Mouse (Mus musculus) midbrain, embryonic 16.5 days (tissue): ENCODE measurements around the gene B3gnt3. TPM values are rescaled to one million over a fixed set of nuclear protein-coding genes. Genes with fewer than 3 reads are reported as not detected.
A peak's percentile ranks its signal among the peaks of the same experiment; 100 is the strongest.

Experiments
- ATAC-seq: fragments of 200-750 bp; cut with Nextera tagmentation; 2 replicates; pipeline ENCODE4 v1.8.0; 2017; ENCODE audit warnings: moderate TSS enrichment
- H3K27ac ChIP-seq: fragments of 300-500 bp; sonication (generic); 2 replicates; pipeline ENCODE4 v1.5.1; 2014; ENCODE audit warnings: mild to moderate bottlenecking, low read length, mixed read lengths
- H3K27me3 ChIP-seq: fragments of 300-500 bp; sonication (generic); 2 replicates; pipeline ENCODE4 v1.6.1; 2014; ENCODE audit warnings: low read depth, low read length, mixed read lengths; ENCODE audit not compliant: control insufficient read depth, insufficient read depth
- H3K36me3 ChIP-seq: fragments of 300-500 bp; sonication (generic); 2 replicates; pipeline ENCODE4 v1.6.1; 2014; ENCODE audit warnings: mild to moderate bottlenecking, low read length, moderate library complexity, mixed read lengths; ENCODE audit not compliant: control insufficient read depth, insufficient read depth
- H3K4me1 ChIP-seq: fragments of 300-500 bp; sonication (generic); 2 replicates; pipeline ENCODE4 v1.6.1; 2014; ENCODE audit warnings: mild to moderate bottlenecking, low read length, mixed read lengths; ENCODE audit not compliant: control insufficient read depth, insufficient read depth
- H3K4me2 ChIP-seq: fragments of 300-500 bp; sonication (generic); 2 replicates; pipeline ENCODE4 v1.6.1; 2014; ENCODE audit warnings: mild to moderate bottlenecking, low read length, mixed read lengths
- H3K4me3 ChIP-seq: fragments of 300-500 bp; sonication (generic); 2 replicates; pipeline ENCODE4 v1.5.1; 2014; ENCODE audit warnings: low read depth, mild to moderate bottlenecking, low read length, moderate library complexity, mixed read lengths
- H3K9ac ChIP-seq: fragments of 300-500 bp; sonication (generic); 2 replicates; pipeline ENCODE4 v1.6.1; 2014; ENCODE audit warnings: low read depth, low read length, mixed read lengths
- H3K9me3 ChIP-seq: fragments of 300-500 bp; sonication (generic); replicated peaks from 2 replicates; pipeline ENCODE4 v1.6.1; 2014; ENCODE audit warnings: mild to moderate bottlenecking, low read length, mixed read lengths; ENCODE audit not compliant: control insufficient read depth, poor library complexity, severe bottlenecking
- WGBS: fragments of 180-500 bp; shearing (Covaris S2); extraction: QIAGEN DNeasy Blood & Tissue Kit; methylation state at CpG from one replicate; pipeline ENCODE4 v1.1.7; 2014; 5-methylcytosine and 5-hydroxymethylcytosine counted together
- polyA plus RNA-seq: library from polyadenylated mRNA; unstranded; fragments of >200 nt; fragmentation: Nextera tagmentation; extraction: Ambion mirVana; gene quantifications from 2 replicates; pipeline ENCODE4 v1.2.1, GENCODE M21; 2015

The B3gnt3 gene
- polyA plus RNA-seq, 1 experiment from 2014 or later: 0.20 TPM

DNA sequence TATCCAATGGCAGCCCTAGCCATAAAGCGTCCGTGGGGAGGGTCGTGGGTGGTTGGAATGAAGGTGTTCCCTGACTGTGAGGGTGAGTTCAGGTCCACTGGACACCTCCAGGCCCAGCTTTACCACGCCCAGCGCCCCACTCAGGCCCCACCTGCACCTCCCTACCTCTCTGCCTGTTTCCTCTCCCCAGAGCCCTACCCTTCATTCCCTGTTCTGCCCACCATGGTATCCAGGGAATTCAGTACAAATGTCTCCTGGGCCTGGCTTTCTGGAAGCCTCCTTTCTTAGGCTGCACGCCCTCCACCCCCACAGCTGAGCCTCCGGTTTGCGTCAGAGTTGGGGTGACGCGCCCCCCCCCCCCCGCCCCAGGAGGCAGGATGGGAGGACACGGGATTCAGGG, 31.4 kb downstream of the B3gnt3 start:
- Histone ChIP-seq H3K27me3 (no peaks in the 10 kb centered on the region), H3K9me3 (no peaks in the 10 kb centered on the region), H3K4me1 (peaks cover 43% of the 10 kb centered on the region), H3K36me3 (no peaks in the 10 kb centered on the region), H3K9ac (peak overlapping the region; percentile 85), H3K4me3 (peak overlapping the region; percentile 90), H3K4me2 (peak overlapping the region; percentile 73), H3K27ac (peak overlapping the region; percentile 94)
- 9% methylated on average over 12 of the region's 12 CpGs for WGBS
- ATAC-seq: peak; percentile 13

GRCm38 (mm10) chr8:71668220-71668975, 33.2 kb downstream of the B3gnt3 start:
- Histone ChIP-seq H3K27me3 (no peaks in the 10 kb centered on the region), H3K4me3 (no peak overlapping the region), H3K9me3 (no peaks in the 10 kb centered on the region), H3K36me3 (peaks cover 7% of the 10 kb centered on the region; the same call in 1 of the 2 replicates), H3K27ac (no peak overlapping the region), H3K4me1 (peaks cover 43% of the 10 kb centered on the region), H3K9ac (peak overlapping the region; percentile 49), H3K4me2 (peak overlapping the region; percentile 44)
- WGBS: 5% methylated on average over 21 of the region's 21 CpGs
- ATAC-seq: no peak

GRCm38 (mm10) chr8:71667256-71667655, 34.3 kb downstream of the B3gnt3 start:
- no peaks in the 10 kb centered on the region for H3K27me3 ChIP-seq
- peaks cover 42% of the 10 kb centered on the region for H3K4me1 ChIP-seq
- ATAC-seq: no peak
- 46% methylated on average over 5 of the region's 5 CpGs for WGBS
- H3K9ac ChIP-seq: peak overlapping the region; percentile 49
- H3K27ac ChIP-seq: peak overlapping the region; percentile 50
- no peak overlapping the region for H3K4me3 ChIP-seq
- no peaks in the 10 kb centered on the region for H3K9me3 ChIP-seq
- H3K36me3 ChIP-seq: peaks cover 14% of the 10 kb centered on the region; the same call in 1 of the 2 replicates
- peak overlapping the region; percentile 22; the same call in 1 of the 2 replicates for H3K4me2 ChIP-seq

DNA sequence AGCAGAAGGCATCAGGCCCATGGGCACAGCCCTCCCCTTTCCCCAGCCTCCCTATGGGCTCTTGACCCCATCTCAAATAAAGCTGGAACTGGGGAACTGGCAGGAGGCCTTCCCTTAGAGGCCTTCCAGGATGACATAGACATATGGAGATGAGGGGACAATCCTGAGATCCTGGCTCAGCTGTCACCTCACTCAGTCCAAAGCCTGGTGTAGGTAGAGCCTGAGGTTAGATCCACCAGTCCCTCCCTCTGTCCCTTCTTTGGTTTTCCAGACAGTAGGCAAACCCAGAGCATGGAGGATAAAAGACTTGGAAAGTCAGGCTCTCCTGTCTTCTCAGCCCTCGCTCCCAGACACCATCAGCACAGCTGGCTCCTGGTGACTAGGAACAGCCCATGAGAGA, 34.7 kb downstream of the B3gnt3 start:
- Histone ChIP-seq H3K36me3 (peaks cover 16% of the 10 kb centered on the region; the same call in 1 of the 2 replicates), H3K27me3 (no peaks in the 10 kb centered on the region), H3K4me1 (peaks cover 38% of the 10 kb centered on the region), H3K4me3 (no peak overlapping the region), H3K9me3 (no peaks in the 10 kb centered on the region), H3K4me2 (no peak overlapping the region), H3K27ac (peak overlapping the region; percentile 50), H3K9ac (0 out of 2 replicates have a peak overlapping the region, but pooled peaks have one; percentile 7)
- 18% methylated on average over 1 of the region's 1 CpGs for WGBS
- no peak for ATAC-seq

- H3K4me3 ChIP-seq: no peak overlapping the region
- peaks cover 16% of the 10 kb centered on the region; the same call in 1 of the 2 replicates for H3K36me3 ChIP-seq
- WGBS: 6% methylated on average over 22 of the region's 22 CpGs
- no peak for ATAC-seq
- H3K9me3 ChIP-seq: no peaks in the 10 kb centered on the region
- no peak overlapping the region for H3K9ac ChIP-seq
- peaks cover 36% of the 10 kb centered on the region for H3K4me1 ChIP-seq
- H3K27me3 ChIP-seq: no peaks in the 10 kb centered on the region
- no peak overlapping the region for H3K27ac ChIP-seq
- H3K4me2 ChIP-seq: no peak overlapping the region
Observed at GRCm38 (mm10) chr8:71665331-71666130, 36.1 kb downstream of the B3gnt3 start.

GRCm38 (mm10) chr8:71660325-71661120, 41.1 kb downstream of the B3gnt3 start:
- no peak overlapping the region for H3K4me3 ChIP-seq
- no peak overlapping the region for H3K27ac ChIP-seq
- H3K4me1 ChIP-seq: no peaks in the 10 kb centered on the region
- H3K27me3 ChIP-seq: peaks cover 13% of the 10 kb centered on the region; the same call in 1 of the 2 replicates
- ATAC-seq: peak; percentile 54
- 11% methylated on average over 36 of the region's 36 CpGs for WGBS
- no peak overlapping the region for H3K4me2 ChIP-seq
- H3K9ac ChIP-seq: 0 out of 2 replicates have a peak overlapping the region, but pooled peaks have one; percentile 28
- no peaks in the 10 kb centered on the region for H3K9me3 ChIP-seq
- H3K36me3 ChIP-seq: peaks cover 19% of the 10 kb centered on the region; the same call in 1 of the 2 replicates

DNA sequence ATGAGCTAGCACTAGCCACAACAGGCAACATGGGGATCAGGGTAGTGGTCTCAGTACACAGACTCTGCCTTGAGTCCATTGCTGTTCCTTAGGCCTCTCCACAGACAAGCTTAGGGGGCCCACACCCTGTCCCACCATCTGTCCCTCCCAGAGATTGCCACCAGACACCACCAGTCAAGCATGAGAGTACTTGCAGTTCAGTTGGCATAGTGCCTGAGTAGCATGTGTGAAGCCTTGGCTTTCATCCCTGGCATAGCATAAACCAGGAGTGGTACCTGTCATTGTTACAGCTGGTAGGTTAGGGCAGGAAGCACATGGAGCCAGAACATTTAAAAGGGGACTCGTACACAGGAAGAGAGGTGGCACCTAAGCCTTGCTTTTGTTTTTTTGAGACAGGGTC, 41.8 kb downstream of the B3gnt3 start:
- no peak overlapping the region for H3K4me2 ChIP-seq
- peaks cover 25% of the 10 kb centered on the region; the same call in 1 of the 2 replicates for H3K36me3 ChIP-seq
- H3K9ac ChIP-seq: no peak overlapping the region
- no peak for ATAC-seq
- H3K27me3 ChIP-seq: peaks cover 17% of the 10 kb centered on the region; the same call in 1 of the 2 replicates
- H3K4me3 ChIP-seq: no peak overlapping the region
- no peaks in the 10 kb centered on the region for H3K9me3 ChIP-seq
- WGBS: 53% methylated on average over 1 of the region's 1 CpGs
- H3K4me1 ChIP-seq: no peaks in the 10 kb centered on the region
- H3K27ac ChIP-seq: no peak overlapping the region

DNA sequence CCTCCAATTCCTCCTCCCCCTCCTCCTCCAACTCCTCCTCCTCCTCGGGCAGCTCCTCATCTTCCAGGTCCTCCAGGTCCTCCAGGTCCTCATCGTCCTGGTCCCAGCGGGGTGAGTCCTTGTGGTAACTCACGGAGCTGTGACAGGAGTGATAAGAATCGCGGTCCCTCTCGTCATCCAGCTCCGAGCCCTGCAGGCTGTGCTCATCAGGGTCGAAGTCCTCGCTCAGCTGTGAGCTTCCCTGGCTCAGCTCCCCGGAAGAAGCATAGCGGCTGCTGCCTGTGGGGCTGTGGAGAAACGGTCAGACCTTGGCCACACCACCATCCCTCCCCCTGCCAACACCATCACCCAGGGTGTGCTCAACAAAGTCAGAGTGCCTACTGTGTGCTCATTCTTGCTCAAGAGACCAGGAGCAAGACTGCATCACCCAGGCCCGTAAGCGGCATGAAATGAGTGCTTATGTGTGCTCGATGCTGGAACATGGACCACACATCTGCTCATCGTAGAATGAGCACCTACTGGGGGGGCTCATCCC, 43.0 kb downstream of the B3gnt3 start:
- WGBS: 33% methylated on average over 17 of the region's 17 CpGs
- H3K4me3 ChIP-seq: no peak overlapping the region
- H3K4me1 ChIP-seq: no peaks in the 10 kb centered on the region
- ATAC-seq: no peak
- no peak overlapping the region for H3K4me2 ChIP-seq
- H3K9ac ChIP-seq: no peak overlapping the region
- H3K27ac ChIP-seq: no peak overlapping the region
- peaks cover 17% of the 10 kb centered on the region; the same call in 1 of the 2 replicates for H3K27me3 ChIP-seq
- H3K36me3 ChIP-seq: peaks cover 26% of the 10 kb centered on the region; the same call in 1 of the 2 replicates
- H3K9me3 ChIP-seq: no peaks in the 10 kb centered on the region
